Mouse (Mus musculus): Measurements from ENCODE around the gene Fam184b.
"Not testable (repeated sequence)": the region's sequence is repeated elsewhere in the genome, so short reads cannot be mapped to it uniquely, and the experiment has no call there.

The Fam184b gene

DNA sequence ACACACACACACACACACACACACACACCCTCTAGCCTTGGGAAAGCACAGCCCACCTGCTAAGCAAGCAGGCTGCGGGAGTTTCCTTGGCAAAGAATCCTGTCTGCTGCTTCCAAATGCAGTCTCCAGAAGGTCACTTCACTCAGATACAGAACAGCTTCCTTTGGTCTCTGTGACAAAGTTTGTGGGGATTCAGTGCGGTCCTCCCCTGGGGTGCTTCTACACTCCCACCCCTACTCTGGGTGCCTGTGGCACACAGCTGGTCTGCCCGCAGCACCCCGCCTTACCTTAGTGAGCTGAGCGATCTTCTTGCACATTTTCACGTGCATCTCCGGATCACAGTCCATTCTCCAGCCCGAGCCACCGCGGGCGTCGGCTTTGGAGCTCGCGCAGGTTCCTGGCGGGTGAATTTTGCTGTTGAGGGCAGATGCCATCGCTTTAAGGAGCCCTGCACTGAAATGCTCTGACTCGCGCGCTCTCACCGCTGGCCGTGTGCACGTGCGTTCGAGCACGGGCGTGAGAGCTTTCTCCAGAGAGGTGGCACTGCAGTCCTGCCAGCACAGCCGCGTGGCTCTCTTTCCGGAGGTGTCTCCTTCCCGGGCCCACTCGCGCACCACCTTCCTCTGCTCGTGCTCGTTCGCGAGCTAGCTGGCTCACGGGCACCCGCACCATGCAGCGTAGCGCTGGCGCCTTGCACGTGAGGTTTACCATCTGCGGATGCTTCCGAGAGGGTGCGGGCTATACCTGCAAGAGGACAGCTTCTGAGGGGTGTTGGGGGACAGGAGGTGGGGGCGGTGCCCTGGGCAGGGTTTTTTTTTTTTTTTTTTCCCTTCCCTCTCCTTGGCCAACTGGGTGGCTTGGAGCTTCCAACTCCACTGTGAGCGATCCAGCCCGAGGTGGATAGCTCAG is at the start of gene Fam184b:
TSS of gene Fam184b (minus strand) at position 809 of the 909 bp plus-strand sequence.
- no peak for DNase-seq (ENCODE audit: extremely low read depth, low read depth, low spot score)

- DNase-seq (ENCODE audit: extremely low read depth, low read depth, low spot score) = no peak
Measured at GRCm38 (mm10) chr5:45689152-45689551, 49.7 kb upstream of the Fam184b start.

- no peak for DNase-seq (ENCODE audit: extremely low read depth, low read depth, low spot score)
Measured at GRCm38 (mm10) chr5:45686223-45686622, 46.8 kb upstream of the Fam184b start.

DNA sequence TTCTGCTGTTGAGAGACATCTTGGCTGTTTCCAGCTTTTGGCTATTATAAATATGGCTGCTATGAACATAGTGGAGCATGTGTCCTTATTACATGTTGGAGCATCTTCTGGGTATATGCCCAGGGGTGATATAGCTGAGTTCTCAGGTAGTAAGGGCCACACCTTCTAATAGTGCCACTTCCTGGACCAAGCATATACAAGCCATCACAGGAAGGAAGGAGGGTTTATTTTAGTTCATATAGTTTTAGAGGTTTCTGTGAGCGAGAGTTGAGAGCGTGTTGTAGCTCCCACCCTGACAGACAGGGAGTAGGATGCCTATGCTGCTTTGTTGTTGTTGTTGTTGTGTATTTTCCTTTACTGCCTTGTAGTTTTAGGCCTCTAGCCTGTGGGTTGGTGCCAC is 45.8 kb upstream of the Fam184b start:
- no peak for DNase-seq (ENCODE audit: extremely low read depth, low read depth, low spot score)

DNA sequence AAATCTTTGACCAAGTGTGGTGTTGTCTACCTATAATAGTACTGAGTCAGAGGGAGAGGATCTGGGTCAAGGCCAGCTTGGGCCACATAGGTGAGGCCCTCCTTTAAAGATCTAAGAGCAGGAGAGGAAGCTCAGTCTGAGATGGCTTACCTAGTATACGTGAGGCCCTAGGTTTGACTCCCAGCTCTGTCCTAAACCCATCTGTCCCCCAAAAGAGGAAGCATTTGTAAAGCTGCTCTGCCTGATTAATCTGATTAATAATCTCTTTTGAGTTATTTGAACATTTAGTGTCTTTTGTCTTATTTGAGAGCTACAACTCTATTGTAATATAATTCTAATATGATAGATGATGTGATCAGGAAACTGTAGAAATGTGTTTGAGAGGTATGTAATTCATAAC is 44.0 kb upstream of the Fam184b start:
- no peak for DNase-seq (ENCODE audit: extremely low read depth, low read depth, low spot score)

DNA sequence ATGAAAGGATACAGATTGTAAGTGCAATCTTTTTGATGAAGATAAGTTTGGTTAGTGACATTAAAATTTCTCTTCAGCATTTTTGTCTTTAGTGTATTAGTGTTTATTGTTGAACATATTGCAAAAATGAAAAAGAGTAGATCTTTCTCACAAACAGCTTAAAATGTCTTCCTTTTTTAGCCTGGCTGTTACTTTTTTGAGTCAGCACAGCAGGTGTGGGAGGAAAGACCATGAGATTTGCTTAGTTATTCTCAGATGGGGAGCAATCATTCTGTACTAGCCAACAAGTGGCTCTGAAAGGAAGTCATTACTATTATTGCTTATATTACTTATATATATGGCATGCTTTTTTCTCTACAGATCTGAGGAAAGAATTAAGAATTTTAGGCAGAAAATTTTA is 40.5 kb upstream of the Fam184b start:
- no peak for DNase-seq (ENCODE audit: extremely low read depth, low read depth, low spot score)

DNA sequence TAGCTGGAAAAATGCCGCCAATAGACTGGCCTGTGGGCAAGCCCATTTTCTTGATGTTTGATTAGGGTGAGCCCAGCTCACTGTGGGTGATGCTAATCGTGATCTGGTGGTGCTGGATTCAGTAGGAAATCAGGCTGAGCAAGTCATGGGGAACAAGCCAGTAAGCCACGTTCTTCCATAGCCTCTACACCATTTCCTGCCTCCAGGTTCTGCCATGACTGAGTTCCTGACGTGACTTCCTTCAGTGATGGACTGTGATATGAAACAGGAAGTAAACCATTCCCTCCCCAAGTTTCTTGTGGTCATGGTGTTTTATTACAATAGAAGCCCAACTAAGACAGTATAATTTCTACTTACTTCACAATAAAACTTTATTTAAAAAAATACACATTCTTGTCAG is 38.2 kb upstream of the Fam184b start:
- no peak for DNase-seq (ENCODE audit: extremely low read depth, low read depth, low spot score)

DNA sequence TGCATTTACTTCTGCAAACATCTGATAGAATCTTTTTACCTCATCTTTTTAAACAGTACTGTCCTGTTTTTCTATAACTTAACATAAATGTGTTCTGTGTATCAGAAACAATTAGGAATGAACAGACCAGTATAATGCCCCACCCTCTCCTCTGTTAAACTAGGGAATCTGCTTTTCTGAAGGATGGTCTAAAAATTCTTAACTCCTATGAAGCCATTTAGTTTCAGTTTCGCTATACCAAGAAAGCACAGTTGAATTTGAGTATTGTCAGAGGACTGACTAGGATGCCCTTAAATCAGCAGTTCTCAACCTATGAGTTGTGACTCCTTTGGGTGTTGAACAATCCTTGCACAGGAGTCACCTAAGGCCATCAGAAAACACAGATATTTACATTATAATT is 35.6 kb upstream of the Fam184b start:
- no peak for DNase-seq (ENCODE audit: extremely low read depth, low read depth, low spot score)

- no peak for DNase-seq (ENCODE audit: extremely low read depth, low read depth, low spot score)
Measured at GRCm38 (mm10) chr5:45670894-45671494, 31.6 kb upstream of the Fam184b start.

- no peak for DNase-seq (ENCODE audit: extremely low read depth, low read depth, low spot score)
Measured at GRCm38 (mm10) chr5:45670280-45670670, 30.9 kb upstream of the Fam184b start.

GRCm38 (mm10) chr5:45669598-45670279 is 30.3 kb upstream of the Fam184b start, which contains the start of gene Ncapg:
TSS of gene Ncapg (plus strand) at chr5:45669919.
- DNase-seq (ENCODE audit: extremely low read depth, low read depth, low spot score) = peak; percentile 54

GRCm38 (mm10) chr5:45669234-45669597 is 29.8 kb upstream of the Fam184b start:
- DNase-seq (ENCODE audit: extremely low read depth, low read depth, low spot score) = no peak

- DNase-seq (ENCODE audit: extremely low read depth, low read depth, low spot score) = no peak
Measured at GRCm38 (mm10) chr5:45668831-45669230, 29.4 kb upstream of the Fam184b start.

GRCm38 (mm10) chr5:45668324-45668723 is 28.9 kb upstream of the Fam184b start:
- no peak for DNase-seq (ENCODE audit: extremely low read depth, low read depth, low spot score)

DNA sequence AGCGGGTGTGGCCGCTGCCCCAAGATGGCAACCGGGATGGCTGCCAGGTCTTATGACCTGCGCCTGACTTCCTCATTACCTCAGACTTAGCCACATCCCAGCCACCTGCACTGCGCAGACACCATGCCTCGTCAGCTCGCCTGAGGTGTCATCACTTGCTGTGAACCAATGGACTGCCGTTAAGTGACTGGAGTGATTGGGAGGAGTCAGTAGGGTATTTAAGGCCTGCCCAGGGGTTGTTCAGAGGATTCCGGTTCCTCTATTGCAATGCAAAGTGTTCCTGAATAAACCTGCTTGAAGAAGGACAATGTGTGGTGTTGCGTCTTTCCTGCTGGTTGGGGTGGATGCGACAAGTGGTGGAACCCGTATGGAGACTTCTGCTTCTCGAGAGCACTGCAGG is 19.0 kb upstream of the Fam184b start:
- not testable (repeated sequence) for DNase-seq (ENCODE audit: extremely low read depth, low read depth, low spot score)

- DNase-seq (ENCODE audit: extremely low read depth, low read depth, low spot score) = no peak
Measured at GRCm38 (mm10) chr5:45651026-45651703, 11.8 kb upstream of the Fam184b start.

DNA sequence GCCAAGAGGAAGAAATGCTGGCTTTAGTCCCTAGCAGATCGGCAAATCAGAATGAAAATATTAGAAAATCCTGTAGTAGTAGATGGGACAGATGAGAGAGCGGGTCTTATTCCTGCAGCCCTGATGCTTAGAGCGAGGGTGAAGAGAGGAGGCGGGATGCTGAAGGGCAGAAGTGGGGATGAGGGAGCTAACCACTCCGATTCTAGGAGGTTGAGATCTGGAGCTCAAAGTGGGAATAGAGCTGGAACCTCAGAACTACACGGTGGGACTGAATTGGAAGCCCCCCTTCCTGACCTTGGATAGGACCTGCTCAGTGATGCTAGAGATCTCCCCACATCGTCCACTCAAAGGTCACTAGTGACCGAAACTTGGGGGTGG is 290 bp upstream of the Fam184b start:
- no peak for DNase-seq (ENCODE audit: extremely low read depth, low read depth, low spot score)

- DNase-seq (ENCODE audit: extremely low read depth, low read depth, low spot score) = no peak
Measured at GRCm38 (mm10) chr5:45638378-45638777, 1.0 kb downstream of the Fam184b start.

DNA sequence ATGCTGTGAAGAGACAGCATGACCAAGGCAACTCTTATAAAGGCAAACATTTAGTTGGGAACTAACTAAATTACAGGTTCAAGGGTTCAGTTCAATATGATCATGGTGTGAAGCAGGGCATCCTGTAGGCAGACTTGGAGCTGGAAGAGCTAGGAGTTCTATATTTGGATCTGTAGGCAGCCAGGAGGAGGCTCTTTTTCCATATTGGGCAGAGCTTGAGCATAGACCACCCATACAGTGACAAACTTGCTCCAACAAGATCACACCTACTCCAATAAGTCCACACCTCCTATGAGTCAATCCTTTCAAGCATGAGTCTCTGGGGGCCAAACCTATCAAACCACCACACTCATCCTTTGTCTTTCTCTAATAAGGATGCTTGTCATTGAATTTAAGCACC is 9.9 kb downstream of the Fam184b start:
- no peak for DNase-seq (ENCODE audit: extremely low read depth, low read depth, low spot score)

DNA sequence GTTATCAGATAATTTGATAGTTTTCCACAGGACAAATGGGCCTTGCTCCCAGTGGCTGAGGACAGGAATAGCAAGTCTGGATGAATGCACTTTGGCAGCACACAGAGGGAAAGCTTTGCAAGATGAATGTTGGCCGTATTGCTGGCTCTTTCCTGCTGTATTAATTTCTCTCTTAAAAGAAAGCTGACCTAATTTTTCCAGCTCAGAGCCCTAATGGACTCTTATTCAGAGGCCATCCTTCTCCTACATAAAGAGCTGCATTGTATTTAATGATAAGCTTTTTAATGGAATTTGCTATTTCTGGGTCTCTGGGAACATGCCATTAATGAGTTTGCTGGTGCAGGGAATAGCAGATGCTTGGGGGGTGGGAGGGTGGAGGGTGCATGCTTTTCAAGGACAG is 11.6 kb downstream of the Fam184b start:
- DNase-seq (ENCODE audit: extremely low read depth, low read depth, low spot score) = no peak

DNA sequence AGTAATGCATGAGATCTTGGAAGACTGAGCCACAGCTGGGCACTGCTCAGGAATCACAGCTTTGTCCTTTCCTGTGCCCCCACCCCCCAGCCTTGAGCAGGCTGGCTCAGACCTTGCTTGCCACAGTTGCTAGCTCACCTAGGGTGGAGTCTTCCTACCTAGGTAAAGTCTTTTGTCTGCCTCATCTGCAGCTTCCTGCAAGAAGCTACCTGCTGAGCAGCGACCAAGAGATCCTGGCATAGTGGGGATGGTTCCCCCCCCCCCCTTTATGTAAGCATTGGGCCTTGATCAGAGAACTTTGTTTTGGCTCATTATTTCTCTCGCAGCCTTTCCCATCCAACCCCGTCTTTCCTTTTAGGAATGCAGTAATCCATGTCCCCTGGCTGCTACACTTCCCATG is 17.9 kb downstream of the Fam184b start:
- DNase-seq (ENCODE audit: extremely low read depth, low read depth, low spot score) = no peak
